Mouse (Mus musculus) central nervous system, embryonic 14 days (tissue): ENCODE data around the gene Pax8. TPM values are rescaled to one million over a fixed set of nuclear protein-coding genes. Genes with fewer than 3 reads are reported as not detected.

Experiments used
- polyA plus RNA-seq: library from polyadenylated mRNA; depleted of rRNA; stranded (reverse); fragments of >200 nt; gene quantifications from 2 replicates; pipeline ENCODE4 v1.2.3, GENCODE M21; 2012; rRNA removed

Gene Pax8
- polyA plus RNA-seq = 4.1 and 6.3 TPM in 2 replicates

DNA sequence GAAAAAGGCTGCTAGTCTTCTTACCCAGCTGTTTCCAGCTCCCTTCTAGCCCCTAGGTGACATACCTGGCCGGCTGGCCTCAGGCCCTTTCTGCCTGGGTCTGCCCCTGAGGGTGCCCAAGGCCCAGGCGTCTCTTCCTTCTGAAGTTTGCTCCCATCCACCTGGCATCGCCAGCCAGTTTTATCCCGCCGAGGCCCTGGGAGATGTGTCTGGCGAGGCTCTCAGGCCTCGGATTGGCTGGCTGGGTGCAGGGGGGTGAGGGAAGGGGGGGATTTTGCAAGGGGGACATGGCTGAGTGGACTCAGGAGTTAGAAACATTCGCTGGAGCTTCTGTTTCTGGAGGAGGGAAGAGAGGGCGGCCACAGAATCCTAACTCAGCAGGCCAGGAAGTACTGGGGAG lies at the start of gene Pax8:
Pax8 (minus strand) TSS at position 180 of the 400 bp plus-strand sequence.

Other genes starting within 250 kb of the Pax8 start
- 0.26 TPM in 1 of 2 replicates, not detected in the other for gene Il1f5, start 198.6 kb downstream of the Pax8 start, polyA plus RNA-seq
- not detected in 2 replicates for gene Il1f10, start 184.4 kb downstream of the Pax8 start, polyA plus RNA-seq
- 1.8 and 4.5 TPM in 2 replicates for gene Il1rn, start 138.7 kb downstream of the Pax8 start, polyA plus RNA-seq
- 0.81 and 0.86 TPM in 2 replicates for gene Psd4, start 108.0 kb downstream of the Pax8 start, polyA plus RNA-seq